Mouse (Mus musculus): Measurements from ENCODE around the gene Washc2. TPM values are rescaled to one million over a fixed set of nuclear protein-coding genes. Genes with fewer than 3 reads are reported as not detected.

The Washc2 gene
- total RNA-seq, 1 experiment from 2014 or later = 51.1 TPM

Other genes with a start within 250 kb of the Washc2 start
- 12.4 and 35.3 TPM in 2 replicates for gene Plxnd1, start 213.0 kb upstream of the Washc2 start, total RNA-seq (2017)
- 19.3 and 24.3 TPM in 2 replicates for gene Tmcc1, start 14.6 kb upstream of the Washc2 start, total RNA-seq (2017)
- gene Zfand4, start 56.2 kb downstream of the Washc2 start, total RNA-seq (2017) = 23.0 and 32.0 TPM in 2 replicates
- gene March8, start 130.0 kb downstream of the Washc2 start, total RNA-seq (2017) = 12.9 and 34.2 TPM in 2 replicates

All from hematopoietic stem cell, adult 5-6 weeks (primary cell).